Mouse (Mus musculus) midbrain, postnatal 0 days (tissue): ENCODE results near the gene Prickle1. TPM values are rescaled to one million over a fixed set of nuclear protein-coding genes. Genes with fewer than 3 reads are reported as not detected.

Experiments
- ATAC-seq: fragments of 200-750 bp; cut with Nextera tagmentation; 2 replicates; pipeline ENCODE4 v1.8.0; 2017; ENCODE audit warnings: moderate number of reproducible peaks, mild to moderate bottlenecking, moderate TSS enrichment, moderate library complexity; ENCODE audit not compliant: low FRiP score
- DNase-seq: peaks from one replicate; pipeline ENCODE4 v3.0.0-alpha.2; 2015; ENCODE audit warnings: low spot score
- H3K27ac ChIP-seq: fragments of 300-500 bp; sonication (generic); 2 replicates; pipeline ENCODE4 v1.5.1; 2014; ENCODE audit warnings: low read depth, mild to moderate bottlenecking, low read length, mixed read lengths
- H3K27me3 ChIP-seq: fragments of 300-500 bp; sonication (generic); 2 replicates; pipeline ENCODE4 v1.6.1; 2014; ENCODE audit warnings: low read length, control low read depth, mixed read lengths; ENCODE audit not compliant: insufficient read depth
- H3K36me3 ChIP-seq: fragments of 300-500 bp; sonication (generic); 2 replicates; pipeline ENCODE4 v1.6.1; 2014; ENCODE audit warnings: low read length, control low read depth, mixed read lengths; ENCODE audit not compliant: insufficient read depth
- H3K4me1 ChIP-seq: fragments of 300-500 bp; sonication (generic); 2 replicates; pipeline ENCODE4 v1.6.1; 2014; ENCODE audit warnings: mild to moderate bottlenecking, control low read depth, antibody characterized with exemption, low read length, mixed read lengths; ENCODE audit not compliant: insufficient read depth
- H3K4me2 ChIP-seq: fragments of 300-500 bp; sonication (generic); 2 replicates; pipeline ENCODE4 v1.6.1; 2014; ENCODE audit warnings: low read depth, mild to moderate bottlenecking, low read length, mixed read lengths; ENCODE audit not compliant: poor library complexity, severe bottlenecking
- H3K4me3 ChIP-seq: fragments of 300-500 bp; sonication (generic); 2 replicates; pipeline ENCODE4 v1.5.1; 2014; ENCODE audit warnings: low read depth, mild to moderate bottlenecking, low read length, moderate library complexity
- H3K9ac ChIP-seq: fragments of 300-500 bp; sonication (generic); replicated peaks from 2 replicates; pipeline ENCODE4 v1.6.1; 2014; ENCODE audit warnings: mild to moderate bottlenecking, low read length, moderate library complexity, mixed read lengths; ENCODE audit not compliant: poor library complexity, severe bottlenecking
- H3K9me3 ChIP-seq: fragments of 300-500 bp; sonication (generic); 2 replicates; pipeline ENCODE4 v1.6.1; 2016; ENCODE audit warnings: low read length, control low read depth
- CTCF ChIP-seq: IDR thresholded peaks from 2 replicates; pipeline ENCODE4 v1.5.1; 2016; ENCODE audit warnings: antibody characterized with exemption, mild to moderate bottlenecking
- WGBS: fragments of 180-500 bp; shearing (Covaris S2); extraction: QIAGEN DNeasy Blood & Tissue Kit; methylation state at CpG from one replicate; pipeline ENCODE4 v1.1.7; 2014; 5-methylcytosine and 5-hydroxymethylcytosine counted together
- polyA plus RNA-seq: library from polyadenylated mRNA; unstranded; fragments of >200 nt; fragmentation: Nextera tagmentation; extraction: Ambion mirVana; gene quantifications from 2 replicates; pipeline ENCODE4 v1.2.1, GENCODE M21; 2015
- total RNA-seq: library from RNA; depleted of rRNA; stranded (reverse); fragments of >200 nt; gene quantifications from 2 replicates; pipeline ENCODE4 v1.2.3, GENCODE M21; 2014

Gene Prickle1
- total and polyA plus RNA-seq, 2 experiments from 2014 or later = 13.7 to 16.3 TPM

GRCm38 (mm10) chr15:93503201-93503745 is 92.4 kb downstream of the Prickle1 start:
- no peak overlapping the region for H3K9ac ChIP-seq
- no peak for ATAC-seq
- H3K27me3 ChIP-seq = no peaks in the 10 kb centered on the region
- H3K4me1 ChIP-seq = no peaks in the 10 kb centered on the region
- H3K9me3 ChIP-seq = no peaks in the 10 kb centered on the region
- H3K36me3 ChIP-seq = peaks cover 34% of the 10 kb centered on the region
- 96% methylated on average over 35 of the region's 35 CpGs for WGBS
- H3K27ac ChIP-seq = no peak overlapping the region
- H3K4me2 ChIP-seq = no peak overlapping the region
- no peak overlapping the region for H3K4me3 ChIP-seq
- no peak for TF ChIP-seq CTCF
- DNase-seq = no peak

- H3K27ac ChIP-seq = no peak overlapping the region
- H3K36me3 ChIP-seq = peaks cover 34% of the 10 kb centered on the region
- H3K4me3 ChIP-seq = no peak overlapping the region
- no peak for TF ChIP-seq CTCF
- no peak overlapping the region for H3K9ac ChIP-seq
- no peaks in the 10 kb centered on the region for H3K27me3 ChIP-seq
- no peak for DNase-seq
- H3K9me3 ChIP-seq = no peaks in the 10 kb centered on the region
- WGBS = 93% methylated on average over 9 of the region's 9 CpGs
- no peak for ATAC-seq
- H3K4me2 ChIP-seq = no peak overlapping the region
- H3K4me1 ChIP-seq = no peaks in the 10 kb centered on the region
Observed at GRCm38 (mm10) chr15:93502703-93503102, 93.0 kb downstream of the Prickle1 start.

GRCm38 (mm10) chr15:93499866-93500265 is 95.8 kb downstream of the Prickle1 start:
- H3K4me3 ChIP-seq = no peak overlapping the region
- ATAC-seq (no peak), DNase-seq (peak; percentile 31)
- 76% methylated on average over 9 of the region's 9 CpGs for WGBS
- H3K4me2 ChIP-seq = no peak overlapping the region
- H3K9ac ChIP-seq = no peak overlapping the region
- no peaks in the 10 kb centered on the region for H3K9me3 ChIP-seq
- H3K36me3 ChIP-seq = peaks cover 27% of the 10 kb centered on the region
- H3K27me3 ChIP-seq = no peaks in the 10 kb centered on the region
- no peak overlapping the region for H3K27ac ChIP-seq
- no peak for TF ChIP-seq CTCF
- no peaks in the 10 kb centered on the region for H3K4me1 ChIP-seq

- no peak overlapping the region for H3K27ac ChIP-seq
- no peak for DNase-seq
- H3K9me3 ChIP-seq = no peaks in the 10 kb centered on the region
- no peak overlapping the region for H3K9ac ChIP-seq
- no peaks in the 10 kb centered on the region for H3K27me3 ChIP-seq
- H3K4me3 ChIP-seq = no peak overlapping the region
- no peak for TF ChIP-seq CTCF
- H3K4me1 ChIP-seq = no peaks in the 10 kb centered on the region
- H3K4me2 ChIP-seq = no peak overlapping the region
- no peaks in the 10 kb centered on the region for H3K36me3 ChIP-seq
- no peak for ATAC-seq
- WGBS = 87% methylated on average over 7 of the region's 7 CpGs
Observed at GRCm38 (mm10) chr15:93494700-93495099, 101.0 kb downstream of the Prickle1 start.

- Histone ChIP-seq H3K36me3 (no peaks in the 10 kb centered on the region), H3K4me1 (no peaks in the 10 kb centered on the region), H3K9me3 (no peaks in the 10 kb centered on the region), H3K9ac (no peak overlapping the region), H3K27me3 (no peaks in the 10 kb centered on the region), H3K27ac (no peak overlapping the region), H3K4me3 (no peak overlapping the region), H3K4me2 (no peak overlapping the region)
- ATAC-seq = no peak
- WGBS = 79% methylated on average over 4 of the region's 4 CpGs
- no peak for DNase-seq
- no peak for TF ChIP-seq CTCF
Observed at GRCm38 (mm10) chr15:93489597-93489996, 106.1 kb downstream of the Prickle1 start.

- Histone ChIP-seq H3K4me2 (no peak overlapping the region), H3K4me3 (no peak overlapping the region), H3K27me3 (no peaks in the 10 kb centered on the region), H3K36me3 (no peaks in the 10 kb centered on the region), H3K9me3 (no peaks in the 10 kb centered on the region), H3K4me1 (no peaks in the 10 kb centered on the region), H3K9ac (no peak overlapping the region), H3K27ac (no peak overlapping the region)
- DNase-seq = no peak
- ATAC-seq = no peak
- TF ChIP-seq CTCF = no peak
- WGBS = 86% methylated on average over 7 of the region's 7 CpGs
Observed at GRCm38 (mm10) chr15:93486066-93486465, 109.6 kb downstream of the Prickle1 start.
